Mouse (Mus musculus): ENCODE results near the gene Snrpc. TPM values are rescaled to one million over a fixed set of nuclear protein-coding genes. Genes with fewer than 3 reads are reported as not detected.
"Not testable (repeated sequence)": the region's sequence is repeated elsewhere in the genome, so short reads cannot be mapped to it uniquely, and the experiment has no call there.

Gene Snrpc
- 75.7 and 108 TPM in 2 replicates for total RNA-seq (2017)

GRCm38 (mm10) chr17:27837850-27838249 lies at the start of gene Snrpc:
Gene Snrpc, plus strand, starts transcription at chr17:27838150.
- not testable (repeated sequence) for ATAC-seq (replicated peaks in 1 of 2; ENCODE audit: insufficient read depth in 1 of 2, low FRiP score in 2 of 2, low TSS enrichment in 1 of 2, low read depth in 1 of 2, poor library complexity in 2 of 2, severe bottlenecking in 2 of 2)

GRCm38 (mm10) chr17:27788456-27789172 lies 49.3 kb upstream of the Snrpc start:
- no peak for ATAC-seq (replicated peaks in 1 of 2; ENCODE audit: insufficient read depth in 1 of 2, low FRiP score in 2 of 2, low TSS enrichment in 1 of 2, low read depth in 1 of 2, poor library complexity in 2 of 2, severe bottlenecking in 2 of 2)

- ATAC-seq (replicated peaks in 1 of 2; ENCODE audit: insufficient read depth in 1 of 2, low FRiP score in 2 of 2, low TSS enrichment in 1 of 2, low read depth in 1 of 2, poor library complexity in 2 of 2, severe bottlenecking in 2 of 2): peak in 1 of 2 experiments; percentile 53; a peak in 2 of 4 replicates
Observed at GRCm38 (mm10) chr17:27790015-27790414, 47.9 kb upstream of the Snrpc start.

- ATAC-seq (replicated peaks in 1 of 2; ENCODE audit: insufficient read depth in 1 of 2, low FRiP score in 2 of 2, low TSS enrichment in 1 of 2, low read depth in 1 of 2, poor library complexity in 2 of 2, severe bottlenecking in 2 of 2): no peak
Observed at GRCm38 (mm10) chr17:27790976-27791375, 47.0 kb upstream of the Snrpc start.

- ATAC-seq (replicated peaks in 1 of 2; ENCODE audit: insufficient read depth in 1 of 2, low FRiP score in 2 of 2, low TSS enrichment in 1 of 2, low read depth in 1 of 2, poor library complexity in 2 of 2, severe bottlenecking in 2 of 2): no peak
Observed at GRCm38 (mm10) chr17:27791556-27791955, 46.4 kb upstream of the Snrpc start.

- ATAC-seq (replicated peaks in 1 of 2; ENCODE audit: insufficient read depth in 1 of 2, low FRiP score in 2 of 2, low TSS enrichment in 1 of 2, low read depth in 1 of 2, poor library complexity in 2 of 2, severe bottlenecking in 2 of 2): 0 out of 4 replicates have a peak, but pooled peaks of 1 of the 2 experiments have one; percentile 36
Observed at GRCm38 (mm10) chr17:27792516-27792915, 45.4 kb upstream of the Snrpc start.

GRCm38 (mm10) chr17:27793144-27793543 lies 44.8 kb upstream of the Snrpc start:
- ATAC-seq (replicated peaks in 1 of 2; ENCODE audit: insufficient read depth in 1 of 2, low FRiP score in 2 of 2, low TSS enrichment in 1 of 2, low read depth in 1 of 2, poor library complexity in 2 of 2, severe bottlenecking in 2 of 2): no peak

- ATAC-seq (replicated peaks in 1 of 2; ENCODE audit: insufficient read depth in 1 of 2, low FRiP score in 2 of 2, low TSS enrichment in 1 of 2, low read depth in 1 of 2, poor library complexity in 2 of 2, severe bottlenecking in 2 of 2): no peak
Observed at GRCm38 (mm10) chr17:27796780-27797179, 41.2 kb upstream of the Snrpc start.

- ATAC-seq (replicated peaks in 1 of 2; ENCODE audit: insufficient read depth in 1 of 2, low FRiP score in 2 of 2, low TSS enrichment in 1 of 2, low read depth in 1 of 2, poor library complexity in 2 of 2, severe bottlenecking in 2 of 2): no peak; a peak in 1 of 4 replicates
Observed at GRCm38 (mm10) chr17:27797341-27797872, 40.5 kb upstream of the Snrpc start.

- peak; percentile 75 to 78 for ATAC-seq (replicated peaks in 1 of 2; ENCODE audit: insufficient read depth in 1 of 2, low FRiP score in 2 of 2, low TSS enrichment in 1 of 2, low read depth in 1 of 2, poor library complexity in 2 of 2, severe bottlenecking in 2 of 2)
Observed at GRCm38 (mm10) chr17:27799771-27800584, 38.0 kb upstream of the Snrpc start.

- no peak for ATAC-seq (replicated peaks in 1 of 2; ENCODE audit: insufficient read depth in 1 of 2, low FRiP score in 2 of 2, low TSS enrichment in 1 of 2, low read depth in 1 of 2, poor library complexity in 2 of 2, severe bottlenecking in 2 of 2)
Observed at GRCm38 (mm10) chr17:27800710-27801648, 37.0 kb upstream of the Snrpc start.

- ATAC-seq (replicated peaks in 1 of 2; ENCODE audit: insufficient read depth in 1 of 2, low FRiP score in 2 of 2, low TSS enrichment in 1 of 2, low read depth in 1 of 2, poor library complexity in 2 of 2, severe bottlenecking in 2 of 2): no peak
Observed at GRCm38 (mm10) chr17:27803752-27804151, 34.2 kb upstream of the Snrpc start.

- no peak for ATAC-seq (replicated peaks in 1 of 2; ENCODE audit: insufficient read depth in 1 of 2, low FRiP score in 2 of 2, low TSS enrichment in 1 of 2, low read depth in 1 of 2, poor library complexity in 2 of 2, severe bottlenecking in 2 of 2)
Observed at GRCm38 (mm10) chr17:27804156-27804690, 33.7 kb upstream of the Snrpc start.

GRCm38 (mm10) chr17:27804803-27805770 lies 32.9 kb upstream of the Snrpc start:
- ATAC-seq (replicated peaks in 1 of 2; ENCODE audit: insufficient read depth in 1 of 2, low FRiP score in 2 of 2, low TSS enrichment in 1 of 2, low read depth in 1 of 2, poor library complexity in 2 of 2, severe bottlenecking in 2 of 2): no peak

- no peak for ATAC-seq (replicated peaks in 1 of 2; ENCODE audit: insufficient read depth in 1 of 2, low FRiP score in 2 of 2, low TSS enrichment in 1 of 2, low read depth in 1 of 2, poor library complexity in 2 of 2, severe bottlenecking in 2 of 2)
Observed at GRCm38 (mm10) chr17:27807542-27808078, 30.3 kb upstream of the Snrpc start.

Data from hematopoietic stem cell, adult 5-6 weeks (primary cell).